Mouse (Mus musculus): ENCODE measurements around the gene Gm39566.
A peak's percentile ranks its signal among the peaks of the same experiment; 100 is the strongest.

The Gm39566 gene

DNA sequence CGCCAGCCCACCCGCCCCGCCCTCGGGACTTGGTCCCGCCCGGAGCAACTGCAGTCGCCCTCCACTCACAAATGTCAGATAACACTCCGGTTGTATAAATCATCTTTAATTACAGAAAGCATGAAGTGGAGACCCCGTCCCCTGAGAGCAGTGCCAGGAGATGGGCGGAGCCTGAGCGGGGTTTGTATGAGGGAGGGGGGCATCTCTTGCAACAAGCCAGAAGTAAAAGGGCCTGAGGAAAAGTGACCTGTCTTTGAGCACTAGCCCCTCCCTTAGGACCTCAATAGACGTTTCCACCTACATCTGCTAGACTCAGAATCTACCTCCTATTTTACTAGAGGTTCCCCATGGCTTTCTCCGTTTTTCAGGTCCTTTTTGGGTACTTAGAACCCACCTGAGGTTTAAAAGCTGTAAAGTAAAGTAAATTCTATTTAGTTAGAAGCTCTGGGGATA lies 19.1 kb downstream of the Gm39566 start:
- DNase-seq (ENCODE audit: low spot score), result no peak

DNA sequence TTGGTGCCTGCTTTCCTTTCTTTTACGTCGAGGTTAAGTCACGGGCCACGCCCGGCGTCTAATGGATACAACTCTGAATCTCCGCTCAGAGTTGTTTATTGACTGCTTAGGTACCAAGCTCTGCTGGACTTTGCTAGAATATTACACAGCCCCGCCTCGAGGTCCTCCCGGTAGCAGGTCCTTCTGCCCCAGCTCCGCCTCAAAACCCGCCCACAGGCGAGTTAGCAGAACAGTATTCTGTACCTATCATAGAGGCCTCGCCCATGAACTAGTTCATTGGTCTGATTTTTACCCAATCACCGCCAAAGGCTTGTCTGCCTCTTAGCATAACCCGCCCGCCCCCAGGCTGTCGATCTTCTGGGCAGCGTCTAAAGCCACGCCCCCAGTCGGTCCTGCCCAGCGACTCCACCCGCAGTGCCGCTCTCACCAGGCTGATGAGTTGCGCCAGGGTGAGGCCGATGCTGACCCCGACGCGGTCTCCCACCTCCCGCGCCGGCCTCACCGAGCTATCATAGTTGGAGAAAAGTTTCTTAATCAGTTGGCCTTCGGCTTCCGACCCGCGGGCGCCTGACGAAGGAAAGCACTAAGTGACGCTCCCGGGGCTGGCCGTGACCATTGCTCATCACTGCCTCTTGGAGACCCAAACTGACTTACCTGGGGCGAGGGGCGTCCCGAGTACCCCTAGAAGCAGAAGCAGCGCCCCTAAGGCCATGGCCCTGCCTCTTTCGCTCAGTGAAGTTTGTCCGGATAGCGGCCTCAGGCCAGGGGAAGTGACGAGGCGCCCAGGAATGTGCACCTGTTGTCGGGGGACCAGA lies 19.7 kb downstream of the Gm39566 start, which contains the start of gene Chrnb1:
Gene Chrnb1, minus strand, starts transcription at position 776 of the 815 bp plus-strand sequence.
- DNase-seq (ENCODE audit: low spot score), result peak; percentile 90

DNA sequence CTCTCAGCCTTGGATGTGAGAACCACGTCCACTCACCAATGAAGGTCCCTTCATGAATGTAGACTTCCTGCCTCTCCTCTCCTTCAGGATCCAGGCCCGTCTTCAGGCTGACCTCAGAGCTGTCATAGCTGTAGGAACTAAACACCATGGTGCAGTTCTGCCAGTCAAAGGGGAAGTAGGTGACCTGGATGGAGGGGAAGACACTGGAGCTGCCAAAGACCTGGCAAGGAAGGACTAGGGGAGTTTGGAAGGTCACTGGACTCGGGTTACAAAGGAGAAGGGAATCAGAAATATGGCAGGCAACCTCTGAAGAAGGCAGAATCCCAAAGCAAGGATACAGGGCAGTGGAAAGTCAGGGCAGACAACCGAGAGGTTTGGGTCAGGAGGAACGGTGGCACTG lies 21.7 kb downstream of the Gm39566 start:
- DNase-seq (ENCODE audit: low spot score), result no peak

DNA sequence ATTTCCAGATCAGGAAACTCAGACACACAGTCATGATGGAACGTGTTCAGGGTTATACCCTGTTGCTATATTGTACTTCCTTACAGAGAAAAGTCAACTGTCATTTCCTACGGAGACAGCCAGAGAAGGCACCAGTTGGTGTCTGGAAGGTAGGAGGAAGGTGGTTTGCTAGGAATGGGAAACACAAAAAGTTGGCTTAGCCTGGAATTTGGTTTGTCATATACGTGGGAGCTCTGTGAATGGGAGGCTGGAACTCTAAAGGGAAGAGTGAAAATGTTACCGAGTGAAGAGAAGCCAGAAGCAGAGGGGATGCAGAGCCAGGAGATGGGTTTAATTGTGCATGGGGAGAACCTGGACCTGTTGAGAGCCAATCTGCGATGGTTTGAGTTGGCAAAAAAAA lies 23.7 kb downstream of the Gm39566 start:
- DNase-seq (ENCODE audit: low spot score), result no peak

DNA sequence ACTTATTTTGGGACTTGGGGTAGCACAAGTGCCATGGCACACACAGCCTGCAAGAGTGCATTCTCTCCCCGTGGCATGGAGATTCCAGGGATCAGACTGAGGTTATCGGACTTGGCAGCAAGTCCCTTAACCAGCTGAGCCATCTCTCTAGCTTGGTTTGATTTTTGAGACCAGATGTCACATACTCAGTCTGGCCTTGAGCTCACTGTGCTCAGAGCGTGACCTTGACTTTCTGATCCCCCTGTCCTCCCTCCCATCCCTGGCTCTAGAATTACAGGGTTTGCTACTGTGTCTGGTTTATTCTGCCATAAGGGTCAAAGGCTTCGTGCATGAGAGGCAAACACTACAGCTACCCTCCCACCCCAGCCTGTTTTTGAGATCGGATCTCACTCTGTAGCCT lies 25.7 kb downstream of the Gm39566 start:
- DNase-seq (ENCODE audit: low spot score), result no peak

DNA sequence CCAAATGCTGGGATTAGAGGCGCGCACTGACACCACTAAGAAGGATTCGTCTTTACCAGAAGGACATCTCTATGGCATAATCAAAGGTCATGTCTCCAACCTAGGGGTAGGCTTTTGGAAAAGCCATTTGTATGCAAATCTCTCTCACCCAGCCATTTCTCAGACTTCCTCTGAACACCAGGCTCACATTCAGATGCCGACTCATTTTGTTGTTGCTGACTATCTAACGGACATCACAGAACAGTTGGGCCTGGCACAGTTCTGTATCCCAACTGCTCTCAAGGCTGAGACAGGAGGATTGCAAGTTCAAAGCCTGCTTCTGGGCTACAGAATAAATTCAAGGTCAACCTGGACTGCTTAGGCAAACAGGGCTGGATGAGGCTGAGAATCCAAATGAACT lies 27.8 kb downstream of the Gm39566 start:
- no peak for DNase-seq (ENCODE audit: low spot score)

DNA sequence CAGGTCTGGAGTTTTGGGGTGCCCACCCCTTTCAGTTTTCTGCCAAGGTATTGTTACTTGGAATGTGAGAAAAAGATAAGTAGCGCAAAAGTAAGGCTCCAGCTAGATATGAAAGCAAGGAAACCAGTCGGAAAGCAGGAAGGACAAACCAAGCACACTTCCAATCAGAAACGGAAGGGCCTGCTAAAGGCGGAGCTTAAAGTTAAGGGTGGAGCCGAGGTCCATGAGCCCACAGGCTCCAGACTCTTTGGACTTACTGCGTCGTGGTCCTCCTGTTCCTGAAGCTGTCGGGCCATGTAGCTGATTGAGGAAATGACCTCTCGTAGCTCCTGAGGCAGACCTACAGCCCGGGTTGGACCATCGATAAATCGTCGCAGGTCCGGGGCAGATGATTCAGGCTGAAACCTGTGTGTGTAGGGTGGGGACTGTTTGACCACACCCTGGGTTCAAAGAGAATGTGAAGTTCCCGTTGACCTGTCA lies 30.3 kb downstream of the Gm39566 start:
- no peak for DNase-seq (ENCODE audit: low spot score)

DNA sequence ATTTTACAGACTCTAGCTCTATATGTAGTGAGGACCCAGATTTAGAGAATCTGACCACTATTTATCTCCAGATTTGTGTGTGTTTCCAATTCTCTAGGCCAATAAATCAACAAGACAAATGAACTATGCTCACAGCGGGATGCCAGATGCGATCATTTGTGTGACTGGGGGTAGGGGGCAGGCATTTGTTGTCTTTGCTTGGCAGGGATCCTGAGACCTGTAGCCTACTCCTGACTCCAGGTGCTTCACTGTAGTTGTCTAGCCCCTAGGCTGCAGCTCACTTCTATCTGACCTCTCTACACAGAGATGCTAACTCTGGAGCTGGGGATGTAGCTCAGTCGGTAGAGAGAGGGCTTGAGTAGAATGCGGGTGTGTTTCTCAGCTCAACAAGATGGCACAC lies 33.3 kb downstream of the Gm39566 start:
- DNase-seq (ENCODE audit: low spot score), result no peak

DNA sequence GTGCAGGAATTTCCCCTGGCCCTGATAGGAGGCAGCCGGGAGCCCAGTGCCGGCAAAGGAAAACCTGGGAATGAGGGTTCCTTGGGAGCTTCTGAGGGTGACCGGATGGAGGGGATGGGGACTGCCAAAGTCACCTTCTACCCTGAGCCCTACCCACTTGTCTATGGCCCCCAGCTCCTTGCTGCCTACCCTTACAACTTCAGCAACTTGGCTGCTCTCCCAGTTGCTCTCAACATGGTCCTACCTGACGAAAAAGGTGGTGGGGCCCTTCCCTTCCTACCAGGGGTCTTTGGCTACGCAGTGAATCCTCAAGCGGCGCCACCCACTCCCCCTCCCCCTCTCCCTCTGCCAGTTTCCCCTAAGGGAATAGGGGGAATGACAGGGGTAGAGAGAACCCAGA lies 36.1 kb downstream of the Gm39566 start:
- DNase-seq (ENCODE audit: low spot score), result no peak

DNA sequence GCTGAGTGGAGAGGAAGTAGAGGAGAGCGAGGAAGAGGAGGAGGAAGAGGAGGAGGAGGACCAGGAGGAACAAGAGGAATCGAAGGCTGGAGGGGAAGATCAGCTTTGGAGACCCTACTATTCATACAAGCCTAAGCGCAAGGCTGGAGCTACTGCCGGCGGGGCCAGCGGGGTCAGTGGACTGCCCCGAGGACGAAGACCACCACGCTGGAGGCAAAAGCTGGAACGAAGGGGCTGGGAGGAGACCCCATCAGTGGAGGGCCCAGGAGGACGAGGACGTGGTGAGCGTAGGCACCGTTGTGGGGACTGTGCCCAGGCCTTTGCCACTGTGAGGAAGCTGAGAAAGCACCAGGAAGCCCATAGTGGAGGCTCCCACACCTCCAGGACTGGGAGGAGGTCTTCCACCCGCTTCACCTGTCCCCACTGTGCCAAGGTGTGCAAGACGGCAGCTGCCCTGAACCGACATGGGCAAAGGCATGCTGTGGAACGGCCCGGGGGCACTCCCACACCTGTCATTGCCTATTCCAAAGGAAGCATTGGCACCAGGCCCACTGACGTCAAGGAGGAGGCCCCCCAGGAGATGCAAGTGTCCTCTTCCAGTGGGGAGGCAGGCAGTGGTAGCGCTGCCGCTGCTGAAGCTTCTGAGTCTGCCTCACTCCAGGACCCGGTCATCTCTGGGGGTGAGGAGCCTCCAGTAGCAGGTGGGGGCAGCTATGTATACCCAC lies 36.7 kb downstream of the Gm39566 start:
- DNase-seq (ENCODE audit: low spot score), result no peak

DNA sequence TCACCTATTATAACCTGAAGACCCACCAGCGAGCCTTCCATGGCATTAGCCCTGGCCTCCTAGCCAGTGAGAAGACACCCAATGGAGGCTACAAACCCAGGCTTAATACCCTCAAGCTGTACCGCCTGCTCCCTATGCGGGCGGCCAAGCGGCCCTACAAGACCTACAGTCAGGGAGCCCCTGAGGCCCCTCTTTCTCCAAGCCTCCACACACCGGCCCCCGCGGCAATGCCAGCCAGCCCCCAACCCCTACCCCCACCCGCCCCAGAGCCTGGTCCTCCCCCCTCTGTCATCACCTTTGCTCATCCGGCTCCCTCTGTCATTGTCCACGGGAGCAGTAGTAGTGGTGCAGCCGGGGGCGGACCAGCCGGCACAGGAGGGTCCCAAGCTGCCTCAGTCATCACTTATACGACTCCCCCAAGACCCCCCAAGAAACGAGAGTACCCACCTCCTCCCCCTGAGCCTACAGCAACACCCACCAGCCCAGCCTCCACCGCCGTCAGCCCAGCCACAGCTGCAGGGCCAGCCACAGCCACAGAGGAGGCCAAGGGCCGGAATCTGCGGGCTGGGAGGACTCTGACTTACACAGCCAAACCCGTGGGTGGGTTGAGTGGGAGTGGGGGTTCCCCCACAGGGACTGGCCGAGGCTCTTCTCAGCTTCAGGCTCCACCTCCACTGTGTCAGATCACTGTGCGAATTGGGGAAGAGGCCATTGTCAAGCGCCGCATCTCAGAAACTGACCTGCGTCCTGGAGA lies 37.4 kb downstream of the Gm39566 start:
- no peak for DNase-seq (ENCODE audit: low spot score)

DNA sequence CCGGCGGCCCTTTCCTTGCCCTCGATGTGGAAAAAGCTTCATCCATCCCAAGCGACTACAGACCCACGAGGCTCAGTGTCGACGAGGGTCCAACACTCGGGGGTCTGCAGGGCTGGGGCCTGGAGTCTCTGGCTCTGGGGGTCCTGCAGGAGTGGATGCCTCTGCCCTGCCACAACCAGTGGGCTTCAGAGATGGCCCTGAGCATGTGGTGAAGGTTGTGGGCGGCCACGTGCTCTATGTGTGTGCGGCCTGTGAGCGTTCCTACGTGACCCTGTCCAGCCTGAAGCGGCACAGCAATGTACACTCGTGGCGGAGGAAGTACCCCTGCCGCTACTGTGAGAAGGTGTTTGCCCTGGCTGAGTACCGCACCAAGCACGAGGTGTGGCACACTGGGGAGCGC lies 38.6 kb downstream of the Gm39566 start:
- DNase-seq (ENCODE audit: low spot score), result no peak

DNA sequence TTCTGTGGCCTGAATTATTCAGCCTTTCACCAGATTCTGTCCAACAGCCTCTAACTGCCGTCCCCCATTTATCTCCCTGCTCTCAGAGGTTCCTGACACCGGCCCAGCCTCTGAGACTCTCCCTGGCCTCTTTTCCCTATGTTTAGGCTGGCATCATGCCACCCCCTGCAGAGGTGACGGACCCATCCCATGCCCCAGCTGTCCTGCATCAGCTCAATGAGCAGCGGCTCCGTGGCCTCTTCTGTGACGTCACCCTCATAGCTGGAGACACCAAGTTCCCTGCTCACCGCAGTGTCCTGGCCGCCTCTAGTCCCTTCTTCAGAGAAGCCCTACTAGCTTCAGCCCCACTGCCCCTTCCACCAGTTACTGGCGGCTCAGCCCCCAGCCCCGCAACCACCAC lies 39.4 kb downstream of the Gm39566 start:
- DNase-seq (ENCODE audit: low spot score), result no peak

DNA sequence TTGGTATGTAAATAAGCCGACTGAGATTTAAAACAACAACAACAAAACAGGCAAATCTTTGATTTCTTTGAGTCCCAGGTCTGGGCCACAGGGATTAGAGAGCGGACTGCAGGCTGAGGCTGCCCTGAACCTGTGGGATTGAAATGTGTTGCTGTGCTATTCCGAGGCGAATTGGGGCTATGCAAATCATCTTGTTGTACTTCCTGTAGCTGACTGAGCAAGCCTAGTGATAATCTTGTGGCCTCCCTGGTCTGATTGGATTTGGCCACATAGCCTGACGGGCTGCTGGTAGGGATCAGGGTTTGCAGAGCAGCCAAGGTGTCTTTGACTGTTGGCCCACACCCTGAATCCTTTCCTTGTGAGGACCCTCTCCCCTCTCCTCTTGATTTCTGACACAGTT lies 40.1 kb downstream of the Gm39566 start:
- DNase-seq (ENCODE audit: low spot score), result no peak

DNA sequence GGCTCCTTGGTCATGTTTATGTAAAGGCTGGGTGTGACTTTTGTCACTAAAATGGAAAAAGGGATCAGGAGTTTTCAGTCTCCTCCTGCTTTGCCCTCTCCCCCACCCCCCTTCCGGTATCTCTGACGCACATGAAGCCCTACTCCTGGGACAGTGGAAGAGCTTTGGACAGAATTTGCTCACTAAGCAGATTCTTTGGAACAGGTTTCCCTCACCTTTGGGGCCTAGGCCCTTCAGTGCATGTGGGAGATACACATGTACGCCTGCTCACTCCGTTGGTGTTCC lies 47.5 kb downstream of the Gm39566 start:
- DNase-seq (ENCODE audit: low spot score), result no peak

DNA sequence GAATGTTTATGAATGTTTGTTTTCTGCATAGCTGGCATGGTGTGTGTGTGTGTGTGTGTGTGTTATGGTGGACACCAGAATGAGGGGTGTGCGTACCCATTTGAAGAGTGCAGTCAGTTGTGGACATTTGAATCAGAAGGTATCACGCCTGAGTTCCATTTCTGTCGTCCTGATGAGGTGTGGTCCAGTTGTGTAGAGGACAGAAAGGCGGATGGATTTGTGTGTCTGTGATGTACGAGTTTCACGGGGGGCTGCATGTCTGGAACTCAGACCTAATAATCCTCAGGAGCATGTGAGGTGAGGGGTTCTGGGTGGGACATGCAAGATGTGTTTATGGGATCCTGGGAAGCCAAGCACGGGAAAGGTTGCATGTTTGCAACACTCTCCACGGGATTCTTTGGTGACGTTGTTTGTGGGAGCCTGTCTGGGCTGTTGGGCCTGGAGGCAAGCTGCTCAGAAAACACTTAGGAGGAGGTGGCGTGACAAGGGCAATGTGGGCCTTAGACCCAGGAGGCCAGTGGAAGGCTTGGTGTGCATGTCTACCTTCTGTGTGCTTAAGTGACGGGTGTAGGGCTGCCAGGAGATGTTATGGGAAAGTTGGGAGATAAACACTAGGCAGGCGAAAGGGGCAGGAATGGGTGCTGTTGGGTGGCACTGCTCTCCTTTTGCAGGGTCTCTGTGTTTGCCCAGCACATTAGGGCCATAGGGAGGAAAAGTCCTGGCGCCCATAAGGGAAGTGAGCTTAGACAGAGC lies 48.0 kb downstream of the Gm39566 start:
- DNase-seq (ENCODE audit: low spot score), result no peak

DNA sequence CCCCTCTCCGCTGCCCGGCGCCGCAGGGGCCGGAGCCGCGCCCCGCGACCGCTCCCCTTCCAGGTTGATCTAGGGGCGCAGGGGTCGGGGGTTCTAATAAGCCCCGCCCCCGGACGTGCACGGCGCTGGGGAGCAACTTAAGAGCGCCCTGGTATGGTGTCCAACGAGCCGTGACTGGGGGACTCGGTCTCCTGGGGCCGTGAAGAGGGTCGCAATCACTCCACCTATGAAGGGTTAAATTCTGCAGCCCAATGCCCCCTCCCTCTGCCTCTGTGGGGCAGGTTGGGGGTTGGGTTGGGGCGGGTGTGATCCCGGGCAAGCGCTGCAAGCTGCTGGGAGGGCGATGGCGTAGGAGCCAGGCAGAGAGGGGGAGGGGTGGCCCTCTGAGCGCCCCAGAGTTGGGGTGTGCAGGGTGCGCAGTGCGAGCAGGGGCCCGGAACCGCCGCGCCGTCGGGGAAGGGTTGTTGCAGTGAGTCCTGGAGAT lies 48.9 kb downstream of the Gm39566 start:
- DNase-seq (ENCODE audit: low spot score), result peak; percentile 71

DNA sequence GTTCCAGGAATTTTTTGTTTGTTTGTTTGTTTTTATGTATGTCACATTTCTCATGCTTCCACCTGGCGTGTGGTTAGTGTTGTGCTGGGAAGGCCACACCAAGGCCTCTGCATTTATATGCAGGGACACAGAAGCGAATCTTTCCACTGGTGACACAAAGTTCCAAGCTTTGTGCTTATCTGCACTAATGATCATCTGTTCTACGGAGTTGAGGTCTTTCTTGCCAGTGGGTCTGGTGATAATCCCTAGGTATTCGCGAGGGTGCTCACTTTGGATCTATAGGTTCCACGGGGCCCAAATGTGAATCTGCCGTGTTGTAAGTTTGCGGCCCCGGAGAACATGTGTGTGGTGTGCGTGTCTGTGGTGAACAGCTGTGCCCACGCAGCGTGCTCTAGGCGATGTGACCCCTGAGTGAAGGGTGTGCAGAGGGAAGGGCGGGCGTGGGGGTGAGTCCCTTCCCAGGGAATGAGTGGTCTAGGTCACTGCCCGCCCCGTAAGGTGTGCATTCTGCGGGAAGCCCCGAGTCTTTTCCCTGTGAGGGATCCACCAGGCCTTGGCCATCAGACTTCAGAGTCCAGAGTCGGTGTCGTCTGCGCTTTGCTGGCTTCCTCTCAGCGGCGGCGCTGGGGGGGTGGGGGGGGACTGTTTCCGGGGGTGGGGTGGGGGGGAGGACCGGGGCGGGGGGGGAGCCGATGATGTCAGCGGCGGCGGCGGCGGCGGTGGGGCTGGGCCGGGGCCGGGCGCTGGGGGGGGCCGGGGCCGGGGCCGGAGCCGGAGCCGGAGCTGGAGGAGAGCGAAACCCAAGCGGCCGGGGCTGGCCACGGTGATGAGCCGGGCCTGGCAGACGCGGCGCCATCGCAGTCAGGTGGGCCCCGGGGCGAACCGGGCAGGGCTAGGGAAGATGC lies 49.6 kb downstream of the Gm39566 start, which contains the start of gene Zbtb4:
Gene Zbtb4, plus strand, starts transcription at position 692 of the 905 bp plus-strand sequence.
- DNase-seq (ENCODE audit: low spot score), result peak; percentile 57

DNA sequence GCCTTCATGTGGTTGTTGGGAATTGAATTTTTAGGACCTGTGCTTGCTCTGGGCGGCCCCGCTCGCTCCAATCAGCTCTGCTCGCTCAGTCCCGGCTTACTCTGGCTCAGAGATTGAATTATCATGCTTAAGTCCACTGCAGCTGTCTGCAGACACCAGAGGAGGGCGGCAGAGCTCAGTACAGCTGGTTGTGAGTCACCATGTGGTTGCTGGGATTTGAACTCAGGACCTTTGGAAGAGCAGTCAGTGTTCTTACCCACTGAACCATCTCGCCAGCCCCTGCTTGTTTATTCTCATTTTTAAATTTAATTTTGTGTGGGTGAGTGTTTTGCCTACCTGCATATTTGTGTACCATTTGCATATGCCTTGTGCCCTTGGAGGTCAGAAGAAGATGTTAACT lies 51.5 kb downstream of the Gm39566 start:
- no peak for DNase-seq (ENCODE audit: low spot score)

DNA sequence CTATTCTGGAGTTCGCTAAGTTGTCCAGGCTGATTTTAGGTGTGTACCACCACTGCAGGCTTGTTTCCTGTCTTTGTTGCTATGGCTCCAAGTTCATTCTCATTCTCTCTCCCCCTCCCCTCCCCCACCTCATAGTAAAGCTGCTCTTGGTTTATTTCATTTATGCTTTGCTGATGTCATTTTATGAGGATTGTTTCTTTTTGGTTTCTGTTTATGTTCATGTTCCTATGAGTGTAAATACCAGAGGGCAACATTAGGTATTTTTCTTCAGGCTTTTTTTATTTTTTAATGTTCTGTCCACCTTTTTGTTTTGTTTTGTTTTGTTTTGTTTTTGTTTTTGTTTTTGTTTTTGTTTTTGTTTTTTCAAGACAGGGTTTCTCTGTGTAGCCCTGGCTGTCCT lies 53.2 kb downstream of the Gm39566 start, which contains the start of gene Slc35g3:
Gene Slc35g3, minus strand, starts transcription at position 101 of the 400 bp plus-strand sequence.
- no peak for DNase-seq (ENCODE audit: low spot score)

Measured in ovary, postnatal 36 days (tissue).